Mouse (Mus musculus) lung, embryonic 16.5 days (tissue): ENCODE results near the gene Pkd1l3. TPM values are rescaled to one million over a fixed set of nuclear protein-coding genes. Genes with fewer than 3 reads are reported as not detected.

ENCODE experiments used
- ATAC-seq: fragments of 200-750 bp; cut with Nextera tagmentation; 2 replicates; pipeline ENCODE4 v1.8.0; 2017; ENCODE audit warnings: low read depth, mild to moderate bottlenecking, moderate library complexity
- H3K27ac ChIP-seq: fragments of 300-500 bp; sonication (generic); 2 replicates; pipeline ENCODE4 v1.5.1; 2014; ENCODE audit warnings: mild to moderate bottlenecking, control low read depth, low read length
- H3K27me3 ChIP-seq: fragments of 300-500 bp; sonication (generic); 2 replicates; pipeline ENCODE4 v1.6.1; 2014; ENCODE audit warnings: low read depth, low read length, mixed read lengths; ENCODE audit not compliant: control insufficient read depth, insufficient read depth
- H3K36me3 ChIP-seq: fragments of 300-500 bp; sonication (generic); 2 replicates; pipeline ENCODE4 v1.6.1; 2014; ENCODE audit warnings: low read length; ENCODE audit not compliant: control insufficient read depth, insufficient read depth
- H3K4me1 ChIP-seq: fragments of 300-500 bp; sonication (generic); replicated peaks from 2 replicates; pipeline ENCODE4 v1.6.1; 2014; ENCODE audit warnings: low read length, mixed read lengths; ENCODE audit not compliant: control insufficient read depth, insufficient read depth
- H3K4me2 ChIP-seq: fragments of 300-500 bp; sonication (generic); 2 replicates; pipeline ENCODE4 v1.6.1; 2014; ENCODE audit warnings: low read depth, low read length, control low read depth
- H3K4me3 ChIP-seq: fragments of 300-500 bp; sonication (generic); 2 replicates; pipeline ENCODE4 v1.5.1; 2014; ENCODE audit warnings: mild to moderate bottlenecking, low read length, control low read depth
- H3K9ac ChIP-seq: fragments of 300-500 bp; sonication (generic); 2 replicates; pipeline ENCODE4 v1.6.1; 2014; ENCODE audit warnings: low read length, control low read depth
- H3K9me3 ChIP-seq: fragments of 300-500 bp; sonication (generic); 2 replicates; pipeline ENCODE4 v1.6.1; 2016; ENCODE audit warnings: low read length; ENCODE audit not compliant: control insufficient read depth
- WGBS: fragments of 180-500 bp; shearing (Covaris S2); extraction: QIAGEN DNeasy Blood & Tissue Kit; methylation state at CpG from one replicate; pipeline ENCODE4 v1.1.7; 2014; 5-methylcytosine and 5-hydroxymethylcytosine counted together
- polyA plus RNA-seq: library from polyadenylated mRNA; unstranded; fragments of >200 nt; fragmentation: Nextera tagmentation; extraction: Ambion mirVana; gene quantifications from 2 replicates; pipeline ENCODE4 v1.2.1, GENCODE M21; 2015

Pkd1l3 gene
- polyA plus RNA-seq, 1 experiment from 2014 or later = 0.08 TPM

GRCm38 (mm10) chr8:109647331-109647730, 33.0 kb downstream of the Pkd1l3 start:
- ATAC-seq = no peak
- WGBS = 52% methylated on average over 11 of the region's 11 CpGs
- no peaks in the 10 kb centered on the region for H3K9me3 ChIP-seq

DNA sequence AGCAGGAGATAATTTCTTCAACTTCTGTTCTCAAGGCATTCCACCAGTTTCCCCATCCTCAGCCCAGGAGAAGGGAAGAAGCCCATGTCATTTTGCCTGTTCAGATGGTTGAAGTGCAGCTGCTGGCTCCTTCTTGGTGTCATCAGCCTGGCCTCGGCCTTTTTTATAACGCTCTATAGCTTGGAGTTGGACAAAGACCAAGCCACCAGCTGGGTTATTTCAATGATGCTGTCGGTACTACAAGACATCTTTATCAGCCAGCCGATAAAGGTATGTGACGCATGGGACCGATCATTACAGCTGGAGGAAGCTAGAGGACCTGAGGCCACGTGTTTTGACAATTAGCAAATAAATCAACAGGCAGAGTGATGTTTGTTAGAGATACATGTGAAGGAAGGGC, 34.2 kb downstream of the Pkd1l3 start:
- no peaks in the 10 kb centered on the region for H3K36me3 ChIP-seq
- no peaks in the 10 kb centered on the region for H3K4me1 ChIP-seq
- H3K9me3 ChIP-seq = no peaks in the 10 kb centered on the region
- 0 out of 2 replicates have a peak, but pooled peaks have one; percentile 15 for ATAC-seq
- WGBS = 38% methylated on average over 7 of the region's 7 CpGs
- no peaks in the 10 kb centered on the region for H3K27me3 ChIP-seq
- H3K4me3 ChIP-seq = no peak overlapping the region
- no peak overlapping the region for H3K27ac ChIP-seq
- no peak overlapping the region for H3K9ac ChIP-seq
- H3K4me2 ChIP-seq = no peak overlapping the region

More at GRCm38 (mm10) chr8:109647331-109647730, 33.0 kb downstream of the Pkd1l3 start:
- Histone ChIP-seq H3K9ac (no peak overlapping the region), H3K27me3 (no peaks in the 10 kb centered on the region), H3K4me2 (no peak overlapping the region), H3K36me3 (no peaks in the 10 kb centered on the region), H3K4me3 (no peak overlapping the region), H3K4me1 (no peaks in the 10 kb centered on the region), H3K27ac (no peak overlapping the region)

GRCm38 (mm10) chr8:109650801-109651200, 36.5 kb downstream of the Pkd1l3 start:
- Histone ChIP-seq H3K4me2 (no peak overlapping the region), H3K36me3 (no peaks in the 10 kb centered on the region), H3K4me3 (no peak overlapping the region), H3K9me3 (no peaks in the 10 kb centered on the region), H3K27ac (no peak overlapping the region), H3K27me3 (no peaks in the 10 kb centered on the region), H3K9ac (no peak overlapping the region), H3K4me1 (no peaks in the 10 kb centered on the region)
- WGBS = 66% methylated on average over 10 of the region's 10 CpGs
- no peak for ATAC-seq

DNA sequence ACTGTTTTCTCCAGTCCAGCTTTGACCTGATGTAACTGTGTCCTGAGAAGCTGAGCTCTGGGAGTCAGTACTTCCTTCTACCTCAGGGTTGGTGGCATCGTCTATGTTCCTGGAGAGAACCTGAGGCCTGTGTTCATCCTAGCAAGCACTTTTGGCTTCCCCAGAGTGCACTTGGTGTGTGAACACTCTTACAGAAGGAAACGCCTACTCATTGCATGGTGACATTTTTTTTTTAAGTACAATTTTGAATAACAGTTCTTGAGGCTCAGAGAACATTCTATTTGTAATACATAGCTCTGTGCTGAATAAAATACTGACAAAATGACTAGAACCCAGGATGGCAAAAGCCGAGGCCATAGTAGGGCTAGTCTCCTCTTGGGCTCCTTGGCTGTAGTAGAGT, 42.5 kb downstream of the Pkd1l3 start:
- Histone ChIP-seq H3K9me3 (no peaks in the 10 kb centered on the region), H3K4me3 (no peak overlapping the region), H3K4me1 (no peaks in the 10 kb centered on the region), H3K36me3 (no peaks in the 10 kb centered on the region), H3K9ac (no peak overlapping the region), H3K4me2 (no peak overlapping the region), H3K27me3 (no peaks in the 10 kb centered on the region), H3K27ac (no peak overlapping the region)
- WGBS = 77% methylated on average over 3 of the region's 3 CpGs
- ATAC-seq = no peak

GRCm38 (mm10) chr8:109662328-109662727, 48.0 kb downstream of the Pkd1l3 start:
- Histone ChIP-seq H3K36me3 (no peaks in the 10 kb centered on the region), H3K4me3 (no peak overlapping the region), H3K27me3 (no peaks in the 10 kb centered on the region), H3K4me2 (no peak overlapping the region), H3K27ac (no peak overlapping the region), H3K9me3 (no peaks in the 10 kb centered on the region), H3K9ac (no peak overlapping the region), H3K4me1 (no peaks in the 10 kb centered on the region)
- WGBS = 76% methylated on average over 3 of the region's 3 CpGs
- no peak for ATAC-seq

GRCm38 (mm10) chr8:109666616-109667015, 52.3 kb downstream of the Pkd1l3 start:
- Histone ChIP-seq H3K9ac (no peak overlapping the region), H3K36me3 (peaks cover 18% of the 10 kb centered on the region), H3K27me3 (no peaks in the 10 kb centered on the region), H3K9me3 (no peaks in the 10 kb centered on the region), H3K4me2 (no peak overlapping the region), H3K4me3 (no peak overlapping the region), H3K27ac (no peak overlapping the region), H3K4me1 (no peaks in the 10 kb centered on the region)
- 77% methylated on average over 5 of the region's 5 CpGs for WGBS
- ATAC-seq = no peak

DNA sequence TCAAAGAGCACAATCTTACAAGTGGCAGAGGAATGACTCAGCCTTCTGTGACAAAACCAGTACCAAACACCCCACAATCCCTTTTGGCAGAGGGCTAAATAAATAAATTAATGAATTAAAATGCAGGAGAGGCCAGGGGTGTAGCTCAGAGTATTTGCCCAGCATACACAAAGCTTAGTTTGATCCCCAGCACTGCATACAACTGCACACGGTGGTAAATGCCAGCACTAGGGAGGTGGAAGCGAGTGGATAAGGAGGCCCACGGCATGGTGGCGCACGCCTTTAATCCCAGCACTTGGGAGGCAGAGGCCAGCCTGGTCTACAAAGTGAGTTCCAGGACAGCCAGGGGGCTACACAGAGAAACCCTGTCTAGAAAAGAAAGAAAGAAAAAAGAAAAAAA, 58.3 kb downstream of the Pkd1l3 start:
- 88% methylated on average over 5 of the region's 5 CpGs for WGBS
- H3K9me3 ChIP-seq = no peaks in the 10 kb centered on the region
- H3K4me3 ChIP-seq = no peak overlapping the region
- H3K27ac ChIP-seq = no peak overlapping the region
- no peak overlapping the region for H3K4me2 ChIP-seq
- H3K4me1 ChIP-seq = no peaks in the 10 kb centered on the region
- H3K36me3 ChIP-seq = peaks cover 64% of the 10 kb centered on the region
- no peaks in the 10 kb centered on the region for H3K27me3 ChIP-seq
- ATAC-seq = no peak
- no peak overlapping the region for H3K9ac ChIP-seq

DNA sequence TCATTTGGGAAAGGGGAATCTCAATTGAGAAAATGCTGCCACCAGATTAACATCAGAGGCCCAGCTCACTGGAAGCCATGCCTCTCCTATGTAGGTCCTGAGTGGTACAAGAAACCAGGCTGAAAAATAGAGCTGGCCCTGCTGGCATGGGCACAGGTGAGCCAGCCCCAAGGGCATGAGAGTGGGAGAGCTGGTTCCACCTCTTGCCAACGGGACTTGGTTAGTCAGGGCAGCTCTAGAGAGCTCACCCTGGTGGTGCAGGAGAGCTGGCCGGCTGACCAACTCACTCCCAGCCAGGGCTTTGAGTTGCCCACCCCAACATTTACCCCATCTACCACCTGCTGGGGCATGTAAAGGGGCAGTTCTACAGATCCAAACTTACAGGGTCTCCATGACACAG, 59.3 kb downstream of the Pkd1l3 start:
- Histone ChIP-seq H3K4me1 (no peaks in the 10 kb centered on the region), H3K4me3 (no peak overlapping the region), H3K27me3 (no peaks in the 10 kb centered on the region), H3K9me3 (no peaks in the 10 kb centered on the region), H3K27ac (no peak overlapping the region), H3K9ac (no peak overlapping the region), H3K4me2 (no peak overlapping the region), H3K36me3 (peaks cover 67% of the 10 kb centered on the region)
- ATAC-seq = no peak
- 98% methylated on average over 2 of the region's 2 CpGs for WGBS

DNA sequence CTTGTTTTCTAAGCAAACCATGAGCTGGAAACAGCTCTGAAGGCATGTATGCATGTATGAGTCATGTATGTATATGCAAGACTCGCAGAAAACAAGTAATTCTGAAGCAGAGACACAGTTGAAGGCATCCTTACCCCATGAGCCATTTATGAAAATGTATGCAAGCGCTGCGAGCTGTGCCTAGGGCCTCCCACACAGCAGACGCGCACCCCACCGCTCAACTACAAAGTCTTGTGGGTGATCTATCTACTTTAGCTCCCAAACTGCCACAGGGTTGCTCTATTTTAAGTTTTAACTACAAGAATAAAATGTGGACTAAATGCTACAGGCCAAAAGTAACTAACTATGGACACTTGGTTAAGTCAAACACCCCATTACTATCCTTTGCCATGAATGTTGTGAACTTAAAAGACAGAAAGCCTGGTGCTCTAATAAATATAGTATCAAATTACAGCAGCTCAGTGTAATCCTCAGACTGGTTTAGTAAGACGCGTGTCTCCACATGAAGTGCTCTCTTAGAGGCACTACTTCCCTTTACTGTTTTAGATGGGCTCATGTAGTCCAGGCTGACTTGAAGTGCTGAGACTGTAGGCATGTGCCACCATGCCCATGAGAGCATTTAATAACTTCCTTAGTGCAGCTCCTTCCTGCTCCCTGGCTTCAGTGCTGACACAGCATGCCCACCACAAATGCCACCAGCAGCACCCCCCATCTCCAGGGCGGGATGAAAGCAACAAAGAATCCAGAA, 61.8 kb downstream of the Pkd1l3 start:
- Histone ChIP-seq H3K27ac (no peak overlapping the region), H3K4me3 (no peak overlapping the region), H3K36me3 (peaks cover 67% of the 10 kb centered on the region), H3K9ac (no peak overlapping the region), H3K4me1 (no peaks in the 10 kb centered on the region), H3K4me2 (no peak overlapping the region), H3K9me3 (no peaks in the 10 kb centered on the region), H3K27me3 (no peaks in the 10 kb centered on the region)
- ATAC-seq = no peak
- WGBS = 91% methylated on average over 9 of the region's 9 CpGs
